Mouse (Mus musculus): ENCODE data around the gene Spag8. TPM values are rescaled to one million over a fixed set of nuclear protein-coding genes. Genes with fewer than 3 reads are reported as not detected.

Spag8 gene
- 7.3 and 9.0 TPM in 2 replicates for polyA plus RNA-seq (2012; rRNA removed)

DNA sequence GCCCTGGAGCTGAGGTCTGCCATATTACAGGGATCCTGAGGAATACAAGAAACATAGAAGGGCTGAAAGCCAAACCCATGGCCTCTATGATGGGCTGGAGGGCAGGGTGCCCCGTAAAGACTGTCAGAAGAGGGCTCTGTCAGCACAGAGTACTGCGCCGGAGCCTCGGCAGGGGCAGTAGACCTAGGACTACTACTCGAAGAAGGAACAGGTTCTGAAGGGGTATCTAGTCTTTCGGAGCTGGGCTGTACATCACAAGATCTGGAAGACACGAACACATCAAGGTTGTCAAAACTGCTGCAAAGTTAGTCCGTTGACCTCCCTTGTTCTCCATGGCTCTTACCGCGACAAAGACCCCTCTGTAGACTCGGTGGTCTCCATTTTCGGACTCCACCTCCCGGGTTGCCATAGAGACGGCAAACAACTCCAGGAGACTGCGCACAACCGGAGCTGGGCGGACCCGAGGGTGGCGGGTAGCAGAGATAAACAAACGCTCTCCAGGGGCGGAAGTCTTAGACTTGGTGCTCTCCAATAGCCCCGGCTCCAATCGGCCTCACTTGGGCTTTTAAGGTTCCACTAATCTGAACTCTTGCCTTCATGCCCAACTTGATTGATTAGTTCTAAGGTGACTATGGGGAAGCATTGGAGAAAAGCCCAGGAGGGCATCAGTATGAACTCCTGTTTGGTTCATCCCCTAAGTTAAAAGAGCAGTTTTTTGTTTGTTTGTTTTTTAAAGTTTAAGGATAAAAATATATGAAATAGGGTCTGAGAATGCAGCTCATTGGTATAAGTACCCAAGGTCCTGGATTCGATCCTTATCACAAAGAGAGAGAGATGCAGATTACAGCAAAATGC lies at the start of gene Spag8:
Gene Spag8 (minus strand): TSS at position 434 of the 855 bp plus-strand sequence.
- TF ChIP-seq CTCF (IDR thresholded peaks at IDR 0.05; ENCODE audit: borderline replicate concordance, extremely low read depth, insufficient read depth, insufficient read length) (0 out of 2 replicates have a peak, but pooled peaks have one; percentile 4), POLR2A (IDR thresholded peaks at IDR 0.05; ENCODE audit: borderline replicate concordance, extremely low read depth, insufficient read depth, insufficient read length, poor library complexity, severe bottlenecking) (no peak)
- peak; percentile 71 for DNase-seq (ENCODE audit: low read depth)

GRCm38 (mm10) chr4:43700707-43701106 lies 47.3 kb upstream of the Spag8 start, which contains the start of gene Olfr70:
TSS of gene Olfr70 (minus strand) at chr4:43700807.
- TF ChIP-seq POLR2A (IDR thresholded peaks at IDR 0.05; ENCODE audit: borderline replicate concordance, extremely low read depth, insufficient read depth, insufficient read length, poor library complexity, severe bottlenecking) (no peak), CTCF (IDR thresholded peaks at IDR 0.05; ENCODE audit: borderline replicate concordance, extremely low read depth, insufficient read depth, insufficient read length) (no peak)
- DNase-seq (ENCODE audit: low read depth) = no peak

GRCm38 (mm10) chr4:43696561-43696960 lies 43.2 kb upstream of the Spag8 start:
- DNase-seq (ENCODE audit: low read depth) = peak; percentile 63
- no peak for TF ChIP-seq POLR2A (IDR thresholded peaks at IDR 0.05; ENCODE audit: borderline replicate concordance, extremely low read depth, insufficient read depth, insufficient read length, poor library complexity, severe bottlenecking)
- TF ChIP-seq CTCF (IDR thresholded peaks at IDR 0.05; ENCODE audit: borderline replicate concordance, extremely low read depth, insufficient read depth, insufficient read length) = no peak

DNA sequence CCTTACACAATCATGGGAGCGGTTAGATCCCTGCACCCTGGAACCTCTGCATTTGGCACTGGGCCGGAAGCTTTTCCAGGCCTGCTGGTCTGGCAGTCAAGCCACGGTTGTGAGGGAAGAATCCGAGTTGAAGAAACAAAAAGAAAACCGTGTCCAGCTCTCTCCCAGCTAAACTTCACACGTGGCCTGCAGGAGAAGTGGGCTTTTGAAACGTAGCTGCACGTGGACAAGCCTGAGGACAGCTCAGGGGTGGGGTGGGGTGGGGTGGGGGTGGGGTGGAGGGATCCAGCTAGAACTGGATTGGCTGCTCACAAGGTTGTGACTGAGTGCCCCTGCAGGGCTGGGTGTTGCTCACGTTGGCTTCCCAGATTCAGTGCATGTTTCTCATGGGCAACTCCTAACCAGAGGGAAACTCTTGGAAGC lies 41.9 kb upstream of the Spag8 start:
- DNase-seq (ENCODE audit: low read depth) = peak; percentile 16
- TF ChIP-seq CTCF (IDR thresholded peaks at IDR 0.05; ENCODE audit: borderline replicate concordance, extremely low read depth, insufficient read depth, insufficient read length) (no peak), POLR2A (IDR thresholded peaks at IDR 0.05; ENCODE audit: borderline replicate concordance, extremely low read depth, insufficient read depth, insufficient read length, poor library complexity, severe bottlenecking) (no peak)

DNA sequence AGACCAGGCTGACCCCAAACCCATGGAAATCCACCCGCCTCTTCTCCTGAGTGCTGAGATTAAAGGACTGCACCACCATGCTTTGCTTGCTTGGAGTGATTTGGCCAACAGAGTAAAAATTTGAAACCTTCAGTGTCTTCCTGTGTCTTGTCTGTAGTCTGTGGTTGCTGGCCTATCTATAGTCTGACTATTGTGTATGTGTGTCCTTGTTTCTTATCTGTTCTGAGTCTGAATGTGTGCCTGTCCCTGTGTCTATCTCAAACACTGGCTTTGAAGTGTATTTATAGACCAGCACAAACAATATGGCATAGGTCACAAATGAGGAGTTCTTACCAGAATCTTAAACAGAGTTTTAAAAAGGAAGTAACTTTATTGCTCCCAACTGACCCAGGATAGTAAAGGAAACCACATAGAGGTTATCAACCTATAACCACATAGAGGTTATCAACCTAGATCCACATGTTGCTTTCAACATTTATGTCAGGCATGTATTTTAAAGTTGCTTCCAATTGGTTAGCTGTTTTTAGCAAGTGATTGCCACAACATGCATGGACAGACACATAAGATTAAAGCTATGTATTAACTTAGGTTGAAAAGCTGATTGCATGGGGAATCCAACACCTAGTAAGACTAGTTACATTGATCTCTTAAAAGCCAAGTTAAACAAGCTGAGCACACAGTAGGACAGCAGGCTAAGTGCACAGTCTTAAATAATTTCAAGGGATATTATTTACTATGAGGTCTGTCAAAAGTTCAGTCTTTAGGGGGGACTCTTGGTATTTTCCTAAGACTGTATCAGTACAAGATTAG lies 41.2 kb upstream of the Spag8 start:
- no peak for DNase-seq (ENCODE audit: low read depth)
- TF ChIP-seq CTCF (IDR thresholded peaks at IDR 0.05; ENCODE audit: borderline replicate concordance, extremely low read depth, insufficient read depth, insufficient read length) (no peak), POLR2A (IDR thresholded peaks at IDR 0.05; ENCODE audit: borderline replicate concordance, extremely low read depth, insufficient read depth, insufficient read length, poor library complexity, severe bottlenecking) (no peak)

- no peak for TF ChIP-seq POLR2A (IDR thresholded peaks at IDR 0.05; ENCODE audit: borderline replicate concordance, extremely low read depth, insufficient read depth, insufficient read length, poor library complexity, severe bottlenecking)
- no peak for TF ChIP-seq CTCF (IDR thresholded peaks at IDR 0.05; ENCODE audit: borderline replicate concordance, extremely low read depth, insufficient read depth, insufficient read length)
- no peak for DNase-seq (ENCODE audit: low read depth)
These were observed 40.4 kb upstream of the Spag8 start for GRCm38 (mm10) chr4:43693806-43694241.

- TF ChIP-seq CTCF (IDR thresholded peaks at IDR 0.05; ENCODE audit: borderline replicate concordance, extremely low read depth, insufficient read depth, insufficient read length) (no peak), POLR2A (IDR thresholded peaks at IDR 0.05; ENCODE audit: borderline replicate concordance, extremely low read depth, insufficient read depth, insufficient read length, poor library complexity, severe bottlenecking) (no peak)
- DNase-seq (ENCODE audit: low read depth) = no peak
These were observed 37.6 kb upstream of the Spag8 start for GRCm38 (mm10) chr4:43691026-43691425.

- TF ChIP-seq CTCF (IDR thresholded peaks at IDR 0.05; ENCODE audit: borderline replicate concordance, extremely low read depth, insufficient read depth, insufficient read length) (no peak), POLR2A (IDR thresholded peaks at IDR 0.05; ENCODE audit: borderline replicate concordance, extremely low read depth, insufficient read depth, insufficient read length, poor library complexity, severe bottlenecking) (no peak)
- no peak for DNase-seq (ENCODE audit: low read depth)
These were observed 36.6 kb upstream of the Spag8 start for GRCm38 (mm10) chr4:43690021-43690420.

- DNase-seq (ENCODE audit: low read depth) = no peak
- TF ChIP-seq POLR2A (IDR thresholded peaks at IDR 0.05; ENCODE audit: borderline replicate concordance, extremely low read depth, insufficient read depth, insufficient read length, poor library complexity, severe bottlenecking) = no peak
- TF ChIP-seq CTCF (IDR thresholded peaks at IDR 0.05; ENCODE audit: borderline replicate concordance, extremely low read depth, insufficient read depth, insufficient read length) = no peak
These were observed 26.1 kb upstream of the Spag8 start for GRCm38 (mm10) chr4:43679416-43680043.

DNA sequence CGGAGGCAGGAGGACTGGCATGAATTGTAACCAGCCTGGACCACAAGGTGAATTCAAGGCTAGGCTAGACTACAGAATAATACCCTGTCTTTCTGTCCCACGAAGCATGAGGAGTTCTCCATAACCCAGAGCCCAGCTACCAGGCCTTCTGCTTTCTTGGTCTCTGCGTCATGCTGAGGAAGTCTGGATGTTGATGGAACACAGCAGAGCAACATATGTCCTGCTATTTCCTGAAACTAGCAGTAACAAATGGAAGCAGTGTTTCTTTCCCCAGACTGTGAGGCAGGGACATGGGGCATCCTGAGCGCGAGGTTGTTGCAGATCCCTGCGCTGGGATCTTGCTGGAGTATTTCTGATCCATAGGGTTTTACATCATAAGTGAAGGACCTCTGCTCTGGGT lies 25.1 kb upstream of the Spag8 start:
- DNase-seq (ENCODE audit: low read depth) = no peak

DNA sequence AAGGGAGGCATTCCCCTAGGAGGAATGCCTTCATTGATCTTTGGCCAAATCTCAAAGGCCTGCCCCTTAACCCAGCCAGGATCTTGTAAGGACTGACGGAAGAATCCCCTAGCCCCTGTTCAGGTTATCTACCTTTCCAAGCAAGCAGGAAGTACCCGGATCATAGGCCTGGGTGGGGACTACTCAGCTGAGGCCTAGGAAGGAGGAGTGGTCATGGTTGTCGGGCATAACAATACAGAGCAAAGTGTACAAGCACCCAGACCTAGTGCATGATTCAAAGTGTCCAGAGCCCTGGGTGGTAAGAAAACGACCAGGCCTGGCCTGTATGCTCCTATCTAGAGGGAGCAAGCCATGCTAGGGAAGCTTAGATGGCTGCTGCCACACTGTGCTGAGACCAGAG lies 22.2 kb upstream of the Spag8 start:
- TF ChIP-seq CTCF (IDR thresholded peaks at IDR 0.05; ENCODE audit: borderline replicate concordance, extremely low read depth, insufficient read depth, insufficient read length) (no peak), POLR2A (IDR thresholded peaks at IDR 0.05; ENCODE audit: borderline replicate concordance, extremely low read depth, insufficient read depth, insufficient read length, poor library complexity, severe bottlenecking) (no peak)

More for the DNA sequence above, 25.1 kb upstream of the Spag8 start:
- TF ChIP-seq POLR2A (IDR thresholded peaks at IDR 0.05; ENCODE audit: borderline replicate concordance, extremely low read depth, insufficient read depth, insufficient read length, poor library complexity, severe bottlenecking) = no peak
- TF ChIP-seq CTCF (IDR thresholded peaks at IDR 0.05; ENCODE audit: borderline replicate concordance, extremely low read depth, insufficient read depth, insufficient read length) = no peak

More for the DNA sequence above, 22.2 kb upstream of the Spag8 start:
- DNase-seq (ENCODE audit: low read depth) = no peak

Data from brain, embryonic 14.5 days (tissue).